Mouse (Mus musculus) intestine, embryonic 15.5 days (tissue): Measurements from ENCODE around the gene Zbtb9. TPM values are rescaled to one million over a fixed set of nuclear protein-coding genes. Genes with fewer than 3 reads are reported as not detected.

Experiments used
- ATAC-seq: fragments of 200-750 bp; cut with Nextera tagmentation; 2 replicates; pipeline ENCODE4 v1.8.0; 2017; ENCODE audit warnings: moderate TSS enrichment, moderate library complexity
- H3K27ac ChIP-seq: fragments of 300-500 bp; sonication (generic); 2 replicates; pipeline ENCODE4 v1.5.1; 2015; ENCODE audit warnings: mild to moderate bottlenecking, inconsistent platforms
- H3K27me3 ChIP-seq: fragments of 300-500 bp; sonication (generic); replicated peaks from 2 replicates; pipeline ENCODE4 v1.6.1; 2015; ENCODE audit warnings: inconsistent platforms
- H3K36me3 ChIP-seq: fragments of 300-500 bp; sonication (generic); 2 replicates; pipeline ENCODE4 v1.6.1; 2015; ENCODE audit warnings: inconsistent platforms
- H3K4me1 ChIP-seq: fragments of 300-500 bp; sonication (generic); replicated peaks from 2 replicates; pipeline ENCODE4 v1.6.1; 2015; ENCODE audit warnings: inconsistent platforms
- H3K4me2 ChIP-seq: fragments of 300-500 bp; sonication (generic); replicated peaks from 2 replicates; pipeline ENCODE4 v1.6.1; 2015; ENCODE audit warnings: mild to moderate bottlenecking, inconsistent platforms
- H3K4me3 ChIP-seq: fragments of 300-500 bp; sonication (generic); replicated peaks from 2 replicates; pipeline ENCODE4 v1.5.1; 2015; ENCODE audit warnings: inconsistent platforms
- H3K9ac ChIP-seq: fragments of 300-500 bp; sonication (generic); 2 replicates; pipeline ENCODE4 v1.6.1; 2015; ENCODE audit warnings: inconsistent platforms
- H3K9me3 ChIP-seq: fragments of 300-500 bp; sonication (generic); 2 replicates; pipeline ENCODE4 v1.6.1; 2016; ENCODE audit warnings: inconsistent platforms
- WGBS: fragments of 180-500 bp; shearing (Covaris S2); methylation state at CpG from one replicate; pipeline ENCODE4 v1.1.7; 2015; 5-methylcytosine and 5-hydroxymethylcytosine counted together
- polyA plus RNA-seq: library from polyadenylated mRNA; unstranded; fragments of >200 nt; fragmentation: Nextera tagmentation; extraction: Ambion mirVana; gene quantifications from 2 replicates; pipeline ENCODE4 v1.2.1, GENCODE M21; 2015

Gene Zbtb9
- polyA plus RNA-seq, 1 experiment from 2014 or later = 14.0 TPM

DNA sequence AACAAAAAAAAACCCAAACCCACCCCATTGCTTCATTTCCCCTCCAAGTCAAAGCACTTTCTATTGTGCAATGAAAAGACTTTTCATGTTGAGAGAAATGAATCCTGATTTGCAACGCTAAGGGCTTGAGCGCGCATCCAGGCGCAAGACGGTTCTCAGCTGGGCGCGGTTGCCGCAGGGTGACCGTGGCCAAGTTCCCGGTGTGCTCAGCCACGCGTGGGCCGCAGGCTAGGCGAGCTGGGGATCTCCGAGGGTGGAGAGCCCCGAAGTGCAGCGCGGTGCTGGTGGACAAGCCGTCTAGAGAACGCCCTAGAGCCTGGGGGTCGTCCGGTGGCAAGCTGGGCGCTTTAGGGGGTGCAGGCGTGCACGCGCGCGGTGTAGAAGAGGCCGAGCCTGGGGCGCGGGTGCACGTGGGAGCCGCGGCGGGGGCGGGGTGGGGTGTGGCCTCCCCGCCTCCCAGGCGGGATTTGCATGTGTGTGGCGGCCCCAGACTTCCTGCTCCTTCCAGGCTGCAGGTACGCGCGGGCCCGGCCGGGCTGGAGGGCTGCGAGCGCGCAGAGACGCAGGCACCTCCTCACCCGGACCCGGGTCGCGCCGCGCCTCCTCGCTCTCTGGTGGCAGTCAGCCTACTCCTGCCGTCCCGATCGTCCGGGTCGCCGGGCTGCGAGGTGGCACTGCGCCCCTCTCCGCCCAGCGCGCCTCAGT is 84.0 kb downstream of the Zbtb9 start, which contains the start of gene Itpr3:
Itpr3 (plus strand) TSS at position 493 of the 705 bp plus-strand sequence.
- H3K4me3 ChIP-seq = peak within 1 kb of the TSS; percentile 70
- peaks cover 38% of the 10 kb centered on the region for H3K4me1 ChIP-seq
- H3K27me3 ChIP-seq = no peaks in the 10 kb centered on the region
- no peaks in the 10 kb centered on the region for H3K36me3 ChIP-seq
- under 1% methylated on average over 64 of the region's 66 CpGs for WGBS
- peak within 1 kb of the TSS; percentile 97 for H3K4me2 ChIP-seq
- H3K9me3 ChIP-seq = no peaks in the 10 kb centered on the region
- peak; percentile 85 for ATAC-seq
- peak within 1 kb of the TSS; percentile 77 for H3K9ac ChIP-seq
- peak within 1 kb of the TSS; percentile 94 for H3K27ac ChIP-seq

DNA sequence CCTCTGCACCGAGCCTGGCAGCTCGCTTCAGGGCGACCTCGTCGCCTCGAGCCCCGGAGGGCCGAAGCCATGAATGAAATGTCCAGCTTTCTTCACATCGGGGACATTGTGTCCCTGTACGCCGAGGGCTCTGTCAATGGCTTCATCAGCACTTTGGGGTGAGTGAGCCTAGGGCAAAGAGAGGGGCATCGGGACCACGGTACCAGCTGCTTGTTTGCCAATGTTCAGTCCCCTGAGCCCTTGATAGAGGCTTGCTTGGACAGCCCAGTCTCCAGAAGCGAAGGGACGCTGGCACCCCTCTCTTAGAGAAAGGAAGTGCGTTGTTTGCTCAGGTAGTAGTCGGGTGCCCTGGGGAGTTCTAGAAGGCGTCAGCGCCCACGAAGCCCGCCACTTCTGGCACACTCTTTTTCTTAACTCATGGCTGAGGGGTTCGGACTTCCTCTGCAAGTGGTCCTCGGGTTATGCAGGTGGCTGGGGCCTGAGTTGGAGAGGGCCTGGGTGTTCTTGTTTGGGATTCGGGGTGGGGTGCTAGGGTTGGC is 84.6 kb downstream of the Zbtb9 start:
- peak overlapping the region; percentile 94 for H3K27ac ChIP-seq
- ATAC-seq = peak; percentile 1; the same call in 1 of the 2 replicates
- H3K4me3 ChIP-seq = peak overlapping the region; percentile 70
- no peaks in the 10 kb centered on the region for H3K36me3 ChIP-seq
- H3K4me1 ChIP-seq = peaks cover 35% of the 10 kb centered on the region
- H3K27me3 ChIP-seq = no peaks in the 10 kb centered on the region
- peak overlapping the region; percentile 97 for H3K4me2 ChIP-seq
- H3K9ac ChIP-seq = peak overlapping the region; percentile 77
- no peaks in the 10 kb centered on the region for H3K9me3 ChIP-seq
- 2% methylated on average over 24 of the region's 24 CpGs for WGBS

Other genes starting within 250 kb of the Zbtb9 start
- gene Bnip1, start 192.1 kb upstream of the Zbtb9 start, polyA plus RNA-seq = 48.7 and 50.1 TPM in 2 replicates
- 0.14 TPM in 1 of 2 replicates, not detected in the other for gene Nkx2-5, start 128.2 kb upstream of the Zbtb9 start, polyA plus RNA-seq
- 5.1 and 6.5 TPM in 2 replicates for gene Kifc5b, start 56.1 kb upstream of the Zbtb9 start, polyA plus RNA-seq
- 6.6 and 6.9 TPM in 2 replicates for gene Phf1, start 40.1 kb upstream of the Zbtb9 start, polyA plus RNA-seq
- gene Cuta, start 33.6 kb upstream of the Zbtb9 start, polyA plus RNA-seq = 246 and 261 TPM in 2 replicates
- gene Syngap1, start 31.9 kb upstream of the Zbtb9 start, polyA plus RNA-seq = 1.2 and 1.6 TPM in 2 replicates
- gene Bak1, start 55.8 kb downstream of the Zbtb9 start, polyA plus RNA-seq = 7.3 and 8.1 TPM in 2 replicates
- 13.0 and 14.5 TPM in 2 replicates for gene Itpr3, start 84.1 kb downstream of the Zbtb9 start, polyA plus RNA-seq
- 266 and 272 TPM in 2 replicates for gene Uqcc2, start 160.7 kb downstream of the Zbtb9 start, polyA plus RNA-seq
- gene Ip6k3, start 194.6 kb downstream of the Zbtb9 start, polyA plus RNA-seq = 0.06 and 0.14 TPM in 2 replicates
- gene Lemd2, start 231.3 kb downstream of the Zbtb9 start, polyA plus RNA-seq = 10.9 and 12.2 TPM in 2 replicates